In genomic region chr15:79951730-79952503, GRCm38 (mm10) we compare ENCODE assay signal across 9 mouse cellular contexts. TPM values are rescaled to one million over a fixed set of nuclear protein-coding genes. Genes with fewer than 3 reads are reported as not detected.
DNase-seq lines count a peak whose midpoint lies in the region; ATAC-seq and TF ChIP-seq lines count a peak whose summit lies in the region.
"Had no signal": no experiment of that assay in that cellular context is flagged by ENCODE, and none has a peak within 500 bp of the region (broad histone marks: within the 10 kb centered on the region; RNA-seq: fewer than 3 reads in every experiment).

No protein-coding gene starts in this region.

- H3K27ac ChIP-seq in forebrain, embryonic 10.5 days = peak overlapping the region; percentile 82
- no peak overlapping the region for H3K27ac ChIP-seq in forebrain, embryonic 11.5 days (ENCODE audit: low read depth, low read length)
- H3K27ac ChIP-seq in limb, embryonic 10.5 days = peak overlapping the region; percentile 87
- H3K27ac ChIP-seq in stomach, postnatal 0 days (replicated peaks) = peak overlapping the region; percentile 45

- H3K9me3 ChIP-seq in forebrain, embryonic 10.5 days = no peaks in the 10 kb centered on the region
- H3K9me3 ChIP-seq in forebrain, embryonic 11.5 days (ENCODE audit: control insufficient read depth, low read length) = no peaks in the 10 kb centered on the region
- H3K9me3 ChIP-seq in limb, embryonic 10.5 days (replicated peaks) = no peaks in the 10 kb centered on the region
- no peaks in the 10 kb centered on the region for H3K9me3 ChIP-seq in stomach, postnatal 0 days (ENCODE audit: control insufficient read depth, low read length)

- H3K36me3 ChIP-seq in forebrain, embryonic 10.5 days (replicated peaks) = no peaks in the 10 kb centered on the region
- no peaks in the 10 kb centered on the region for H3K36me3 ChIP-seq in forebrain, embryonic 11.5 days (ENCODE audit: control insufficient read depth, insufficient read depth, low read length)
- no peaks in the 10 kb centered on the region for H3K36me3 ChIP-seq in limb, embryonic 10.5 days
- no peaks in the 10 kb centered on the region for H3K36me3 ChIP-seq in stomach, postnatal 0 days (ENCODE audit: control insufficient read depth, insufficient read depth, low read length)

- no peak overlapping the region for H3K9ac ChIP-seq in forebrain, embryonic 11.5 days (ENCODE audit: low read length)
- no peak overlapping the region for H3K9ac ChIP-seq in stomach, postnatal 0 days (ENCODE audit: low read length)

- TF ChIP-seq EP300 in stomach, postnatal 0 days (optimal IDR thresholded peaks at IDR 0.05) = no peak

- H3K4me2 ChIP-seq in forebrain, embryonic 11.5 days (ENCODE audit: low read depth, low read length, severe bottlenecking) = no peak overlapping the region
- no peak overlapping the region for H3K4me2 ChIP-seq in stomach, postnatal 0 days (replicated peaks; ENCODE audit: low read depth)

- TF ChIP-seq CTCF in stomach, postnatal 0 days (IDR thresholded peaks at IDR 0.05; ENCODE audit: low read depth) = no peak

- H3K4me3 ChIP-seq in forebrain, embryonic 10.5 days = no peak overlapping the region
- H3K4me3 ChIP-seq in forebrain, embryonic 11.5 days (ENCODE audit: low read depth, low read length) = no peak overlapping the region
- no peak overlapping the region for H3K4me3 ChIP-seq in limb, embryonic 10.5 days
- H3K4me3 ChIP-seq in stomach, postnatal 0 days (ENCODE audit: low read depth, low read length) = no peak overlapping the region
- H3K4me3 ChIP-seq: erythroblast, embryonic 14.5 days had no signal

- 0 out of 2 replicates have a peak, but pooled peaks cover 18% of the 10 kb centered on the region for H3K27me3 ChIP-seq in forebrain, embryonic 10.5 days (ENCODE audit: poor library complexity, severe bottlenecking)
- H3K27me3 ChIP-seq in forebrain, embryonic 11.5 days (ENCODE audit: control insufficient read depth, insufficient read depth, low read length) = no peaks in the 10 kb centered on the region
- no peaks in the 10 kb centered on the region for H3K27me3 ChIP-seq in limb, embryonic 10.5 days (ENCODE audit: low read depth, poor library complexity, severe bottlenecking)
- no peaks in the 10 kb centered on the region for H3K27me3 ChIP-seq in stomach, postnatal 0 days (ENCODE audit: control insufficient read depth, insufficient read depth, low read length)

- intact Hi-C loops in heart, postnatal 36 days (cut with DNase I) = loop anchor here (2.0 kb wide), 2 partner anchors 53 to 61 kb away; no protein-coding TSS in a partner anchor

- WGBS in forebrain, embryonic 10.5 days = 56% methylated on average over 14 of the region's 14 CpGs
- WGBS in forebrain, embryonic 11.5 days = 57% methylated on average over 14 of the region's 14 CpGs
- 59% methylated on average over 14 of the region's 14 CpGs for WGBS in limb, embryonic 10.5 days
- 44% methylated on average over 14 of the region's 14 CpGs for WGBS in stomach, postnatal 0 days

- peaks cover 46% of the 10 kb centered on the region for H3K4me1 ChIP-seq in forebrain, embryonic 10.5 days
- H3K4me1 ChIP-seq in forebrain, embryonic 11.5 days (replicated peaks; ENCODE audit: control insufficient read depth, insufficient read depth, low read length) = peaks cover 8% of the 10 kb centered on the region; the same call in 1 of the 2 replicates
- H3K4me1 ChIP-seq in limb, embryonic 10.5 days = peaks cover 43% of the 10 kb centered on the region
- peaks cover 3% of the 10 kb centered on the region; the same call in 1 of the 2 replicates for H3K4me1 ChIP-seq in stomach, postnatal 0 days (replicated peaks; ENCODE audit: control insufficient read depth, insufficient read depth)

- no peak for ATAC-seq in forebrain, embryonic 11.5 days (replicated peaks; ENCODE audit: low FRiP score)
- ATAC-seq in stomach, postnatal 0 days (ENCODE audit: low FRiP score, low TSS enrichment) = no peak; the same call in 1 of the 2 replicates

- no peak for DNase-seq in forebrain, embryonic 10.5 days (ENCODE audit: extremely low spot score, low spot score)
- no peak for DNase-seq in forebrain, embryonic 11.5 days (ENCODE audit: low spot score)
- DNase-seq in adrenal gland, postnatal 14 days = peak; percentile 82
- DNase-seq in heart, postnatal 36 days = peak; percentile 46 to 49
- no peak for DNase-seq in limb, embryonic 10.5 days (ENCODE audit: low spot score)
- DNase-seq in stomach, postnatal 0 days (ENCODE audit: low spot score) = no peak
- DNase-seq in layer of hippocampus, postnatal 10 days (ENCODE audit: low spot score in 2 of 2) = no peak
- DNase-seq in left cerebral cortex, adult 9 months (ENCODE audit: low spot score in 2 of 2) = no peak

RNA-seq across cellular contexts. Expression of gene Cbx7, which starts 19.0 kb away (rescaled TPM):
- polyA plus RNA-seq in forebrain, embryonic 10.5 days (2016; fragmentation: Nextera tagmentation; extraction: Ambion mirVana) = 2.8 and 3.9 TPM in 2 replicates
- 2.5 and 3.3 TPM in 2 replicates for polyA plus RNA-seq in forebrain, embryonic 11.5 days (2014; fragmentation: Nextera tagmentation; extraction: Ambion mirVana)
- total RNA-seq in adrenal gland, postnatal 14 days (2021) = 7.2 and 12.8 TPM in 2 replicates
- 10 to 100 TPM; 13.2 to 16.6 TPM for total RNA-seq in heart, postnatal 36 days (2021)
- polyA plus RNA-seq in limb, embryonic 10.5 days (2016; fragmentation: Nextera tagmentation; extraction: Ambion mirVana) = 1.1 and 1.3 TPM in 2 replicates
- polyA plus RNA-seq in stomach, postnatal 0 days (2015; fragmentation: Nextera tagmentation; extraction: Ambion mirVana) = 4.8 and 5.5 TPM in 2 replicates
- total RNA-seq in layer of hippocampus, postnatal 10 days (2021) = 1 to 10 TPM; 7.9 to 9.6 TPM

Comparison
In these comparisons a context has a peak if more than half of its experiments do, and no peak if none do; other contexts are left out.
1. DNase-seq: peak in adrenal gland, postnatal 14 days (single experiment) and heart, postnatal 36 days (2 of 2); none in forebrain, embryonic 10.5 days (single experiment), forebrain, embryonic 11.5 days (single experiment), limb, embryonic 10.5 days (single experiment), stomach, postnatal 0 days (single experiment), layer of hippocampus, postnatal 10 days (0 of 2) and left cerebral cortex, adult 9 months (0 of 2).